Mouse (Mus musculus): ENCODE results near the gene Olfr1424. TPM values are rescaled to one million over a fixed set of nuclear protein-coding genes. Genes with fewer than 3 reads are reported as not detected.
A peak's percentile ranks its signal among the peaks of the same experiment; 100 is the strongest.
"Not testable (repeated sequence)": the region's sequence is repeated elsewhere in the genome, so short reads cannot be mapped to it uniquely, and the experiment has no call there.

Gene Olfr1424
- not detected for total RNA-seq (2021)
- long read RNA-seq, experiment 1 = 0 reads
- long read RNA-seq, experiment 2 = 0 reads

DNA sequence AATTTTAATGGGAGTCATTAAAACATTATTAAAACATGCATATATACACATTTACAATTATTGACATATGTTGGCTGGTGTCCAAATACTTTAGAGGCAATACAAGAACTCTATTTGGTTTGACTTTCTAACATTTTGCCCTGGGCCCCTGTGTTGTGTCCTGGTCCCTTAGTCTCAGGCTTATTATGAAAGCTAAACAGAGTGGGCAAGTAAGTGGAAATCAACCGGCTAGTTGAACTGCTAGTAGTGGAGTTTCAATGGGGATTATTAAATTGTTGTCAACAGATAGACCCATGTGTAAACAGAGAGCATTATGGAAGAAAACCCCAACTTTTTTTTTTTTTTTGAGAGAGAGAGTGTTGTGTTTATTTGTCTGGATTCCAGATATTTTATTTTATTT, at the start of gene Olfr1424:
Gene Olfr1424, minus strand, starts transcription at position 101 of the 400 bp plus-strand sequence.
- DNase-seq (ENCODE audit: low spot score) = not testable (repeated sequence)

DNA sequence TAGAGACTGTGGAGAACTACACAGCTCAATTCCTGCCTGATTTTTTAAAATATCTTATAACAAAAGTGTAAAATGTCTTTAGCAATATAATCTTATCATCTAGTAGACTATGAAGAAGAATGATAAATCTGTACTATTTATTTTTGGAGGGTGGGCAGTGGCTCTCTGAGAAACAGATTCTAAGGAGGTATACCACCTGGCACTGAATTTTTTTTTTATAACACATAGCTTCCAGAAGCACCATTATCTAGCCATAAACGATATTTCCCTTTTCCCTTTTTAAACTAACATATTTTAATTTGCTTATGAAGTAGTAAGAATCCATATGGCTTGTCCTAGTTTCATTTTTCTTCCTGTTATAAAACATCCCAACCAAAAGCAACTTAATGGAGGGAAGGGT, 42.1 kb upstream of the Olfr1424 start:
- DNase-seq (ENCODE audit: low spot score) = no peak

DNA sequence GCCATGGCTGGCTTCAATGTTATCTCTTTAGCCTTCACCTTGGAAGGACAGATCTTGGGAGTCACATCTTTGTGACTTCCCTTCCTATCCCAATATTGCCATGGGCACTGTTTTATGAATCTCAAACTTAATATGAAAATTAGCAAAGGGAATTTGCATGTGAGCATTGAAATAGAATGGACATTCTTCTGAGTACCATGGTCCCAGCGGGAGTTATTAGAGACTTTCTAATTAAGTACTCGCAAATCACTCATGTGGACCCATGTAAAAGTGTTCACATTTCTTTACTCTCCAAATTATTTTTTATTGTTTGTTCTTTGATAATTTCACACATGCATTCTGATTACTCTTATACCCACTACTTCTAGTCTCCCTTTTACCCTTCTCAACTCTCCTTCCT, 40.8 kb upstream of the Olfr1424 start, which contains the start of gene Olfr1427:
Gene Olfr1427, minus strand, starts transcription at position 101 of the 400 bp plus-strand sequence.
- DNase-seq (ENCODE audit: low spot score) = no peak

DNA sequence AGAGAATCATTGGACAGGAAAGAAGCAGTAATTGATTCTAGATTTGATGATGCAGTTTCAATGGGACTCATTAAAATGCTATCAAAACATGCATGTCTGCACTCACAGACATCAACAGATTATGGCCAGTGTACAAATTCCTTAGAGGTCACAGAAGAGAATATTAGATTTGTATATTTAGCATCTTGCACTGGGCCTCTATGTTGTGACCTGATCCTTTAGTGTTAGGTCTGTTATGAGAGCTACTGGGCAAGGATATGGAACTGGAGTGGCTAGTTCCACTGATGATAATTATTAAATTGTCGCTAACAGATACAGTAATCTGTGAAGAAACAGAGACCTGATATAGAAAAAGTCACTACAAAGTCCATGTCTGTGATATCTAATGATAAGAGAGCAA, 29.4 kb upstream of the Olfr1424 start, which contains the start of gene Olfr1426:
Gene Olfr1426, minus strand, starts transcription at position 101 of the 400 bp plus-strand sequence.
- no peak for DNase-seq (ENCODE audit: low spot score)

DNA sequence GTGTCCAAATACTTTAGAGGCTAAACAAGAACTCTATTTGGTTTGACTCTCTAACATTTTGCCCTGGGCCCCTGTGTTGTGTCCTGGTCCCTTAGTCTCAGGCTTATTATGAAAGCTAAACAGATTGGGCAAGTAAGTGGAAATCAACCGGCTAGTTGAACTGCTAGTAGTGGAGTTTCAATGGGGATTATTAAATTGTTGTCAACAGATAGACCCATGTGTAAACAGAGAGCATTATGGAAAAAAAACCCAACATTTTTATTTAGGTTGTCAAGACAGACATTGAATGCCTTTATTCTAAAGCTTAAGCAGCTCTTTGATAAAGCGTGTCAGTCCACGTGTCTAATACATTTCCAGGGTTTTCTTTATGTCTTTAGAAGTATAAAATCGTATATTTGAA, 15.1 kb upstream of the Olfr1424 start, which contains the start of gene Olfr1425:
Gene Olfr1425, minus strand, starts transcription at position 101 of the 400 bp plus-strand sequence.
- DNase-seq (ENCODE audit: low spot score) = not testable (repeated sequence)

DNA sequence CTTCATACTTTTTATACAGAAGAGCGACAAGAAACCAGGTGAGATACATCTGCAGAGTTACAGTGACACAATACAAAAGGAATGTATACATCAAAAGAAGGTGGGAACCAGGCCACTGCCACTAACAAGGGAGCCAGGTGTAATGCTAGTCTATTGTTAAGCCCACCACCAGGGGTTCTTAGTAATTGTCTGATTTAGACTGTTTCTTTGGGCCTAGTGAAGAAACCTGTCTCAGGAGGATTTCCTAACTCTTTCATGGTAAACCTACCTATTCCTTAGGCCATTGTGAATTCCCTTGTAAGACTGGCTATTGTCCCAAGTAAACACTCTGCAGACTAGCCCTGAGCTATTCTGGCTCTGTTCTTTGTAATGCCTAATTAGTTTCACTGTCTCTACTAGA, 7.1 kb upstream of the Olfr1424 start:
- DNase-seq (ENCODE audit: low spot score) = not testable (repeated sequence)

DNA sequence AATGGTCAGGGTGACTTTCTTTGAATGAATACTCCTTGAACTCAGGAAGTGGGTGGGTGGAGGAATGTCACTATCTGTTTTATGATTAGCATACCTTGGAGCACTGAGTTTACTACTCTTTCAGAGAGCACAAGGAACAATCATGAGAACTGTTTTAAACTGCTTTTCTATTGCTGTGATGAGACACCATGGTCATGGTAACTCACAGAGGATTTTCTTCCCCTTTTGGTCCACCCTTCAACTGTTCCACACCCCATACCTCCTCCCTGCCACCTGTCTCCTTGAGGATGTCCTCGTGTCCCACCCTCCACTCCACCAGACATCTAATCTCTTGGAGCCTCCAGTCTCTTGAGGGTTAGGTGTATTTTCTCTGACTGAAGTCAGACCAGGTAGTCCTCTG, 5.3 kb upstream of the Olfr1424 start:
- DNase-seq (ENCODE audit: low spot score) = not testable (repeated sequence)

DNA sequence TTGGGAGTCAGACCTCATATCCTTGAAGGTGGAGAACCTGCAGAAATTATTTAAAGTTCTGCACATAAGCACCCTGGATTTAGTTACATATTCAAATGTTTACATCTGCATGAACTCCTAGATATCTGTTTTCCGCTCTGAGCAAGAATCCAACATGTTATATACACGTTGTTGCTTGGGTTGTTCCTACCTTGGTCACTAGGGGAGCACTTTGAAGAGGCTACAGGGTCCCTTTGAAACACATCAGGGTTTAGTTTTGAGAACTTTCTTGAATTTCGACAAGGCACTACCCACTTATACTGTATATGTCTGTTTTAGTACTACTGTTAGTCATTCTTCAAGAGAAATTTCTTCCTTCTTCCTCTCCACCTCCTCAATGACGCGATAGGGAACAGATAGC, 19.3 kb downstream of the Olfr1424 start:
- no peak for DNase-seq (ENCODE audit: low spot score)

DNA sequence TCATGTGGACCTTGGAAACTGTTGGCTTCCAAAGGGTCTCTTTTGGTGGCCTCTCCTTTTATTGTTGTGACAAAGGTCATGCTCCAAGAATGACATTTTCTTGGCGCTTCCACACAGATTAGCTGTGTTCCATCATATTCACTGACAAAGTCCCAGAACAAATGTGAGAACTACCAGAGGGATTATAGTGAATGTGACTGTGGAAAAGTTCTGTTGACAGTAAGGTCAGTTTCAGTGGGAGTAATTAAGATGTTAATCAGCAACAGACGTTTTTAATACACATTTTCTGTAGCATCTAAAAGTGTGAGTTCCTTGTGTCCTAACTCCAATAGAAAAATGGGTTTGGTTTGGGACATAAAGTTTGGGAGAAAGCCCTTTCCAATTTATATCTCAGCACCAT, 21.3 kb downstream of the Olfr1424 start, which contains the start of gene Olfr1423:
Gene Olfr1423, minus strand, starts transcription at position 101 of the 400 bp plus-strand sequence.
- no peak for DNase-seq (ENCODE audit: low spot score)

DNA sequence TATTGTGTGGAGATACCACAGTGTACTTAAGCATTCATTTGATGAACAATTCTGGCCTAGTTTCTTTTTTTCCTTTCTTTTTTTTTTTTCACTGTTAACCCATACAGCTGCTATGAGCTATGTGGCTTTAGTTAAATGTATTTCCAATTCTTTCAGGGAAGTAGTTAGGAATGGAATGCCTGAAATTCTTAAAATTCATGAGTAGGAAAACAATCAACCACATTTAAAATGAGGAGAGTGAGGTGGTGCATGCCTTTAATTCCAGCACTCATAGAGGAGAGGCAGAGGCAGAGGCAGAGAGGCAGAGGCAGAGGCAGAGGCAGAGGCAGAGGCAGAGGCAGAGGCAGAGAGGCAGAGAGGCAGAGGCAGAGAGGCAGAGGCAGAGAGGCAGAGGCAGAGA, 24.8 kb downstream of the Olfr1424 start:
- no peak for DNase-seq (ENCODE audit: low spot score)

DNA sequence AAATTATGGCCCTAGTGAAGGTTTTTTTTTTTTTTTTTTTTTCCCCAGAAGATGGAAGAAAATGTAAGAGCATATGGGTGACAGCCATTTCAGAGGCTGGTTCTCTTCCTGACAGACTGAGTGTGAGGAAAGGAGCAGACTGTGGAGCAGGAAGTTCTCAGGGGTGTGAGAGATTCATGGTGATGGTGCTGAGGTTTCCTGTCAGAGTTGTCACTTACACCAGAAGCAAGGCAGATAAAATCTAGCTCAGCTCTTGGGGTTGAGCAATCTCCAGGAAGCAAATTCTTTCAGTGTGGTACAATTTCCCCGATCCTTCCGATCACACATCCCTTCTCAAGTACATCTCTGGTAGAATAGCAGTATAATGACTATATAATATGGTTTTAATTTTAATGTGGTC, 35.9 kb downstream of the Olfr1424 start:
- DNase-seq (ENCODE audit: low spot score) = no peak

DNA sequence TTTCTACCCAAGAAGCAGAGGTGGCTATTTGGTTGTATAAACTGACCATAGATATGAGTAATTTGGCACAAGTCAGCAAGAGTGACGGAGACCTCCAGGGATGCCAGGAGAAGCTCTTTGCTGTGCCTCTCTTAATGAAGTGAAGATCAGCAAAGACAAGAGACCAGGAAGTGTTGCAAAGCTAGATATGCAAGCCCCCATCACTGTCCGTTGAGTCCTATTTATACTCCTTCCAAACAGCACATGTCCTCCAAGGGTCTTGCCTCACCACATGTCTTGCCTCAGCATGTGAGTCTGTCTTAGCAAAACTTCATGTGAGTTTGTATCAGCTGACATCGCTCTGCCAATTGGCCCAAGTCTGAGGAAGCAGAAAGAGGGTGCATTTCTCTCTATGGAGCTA, 37.1 kb downstream of the Olfr1424 start:
- no peak for DNase-seq (ENCODE audit: low spot score)

DNA sequence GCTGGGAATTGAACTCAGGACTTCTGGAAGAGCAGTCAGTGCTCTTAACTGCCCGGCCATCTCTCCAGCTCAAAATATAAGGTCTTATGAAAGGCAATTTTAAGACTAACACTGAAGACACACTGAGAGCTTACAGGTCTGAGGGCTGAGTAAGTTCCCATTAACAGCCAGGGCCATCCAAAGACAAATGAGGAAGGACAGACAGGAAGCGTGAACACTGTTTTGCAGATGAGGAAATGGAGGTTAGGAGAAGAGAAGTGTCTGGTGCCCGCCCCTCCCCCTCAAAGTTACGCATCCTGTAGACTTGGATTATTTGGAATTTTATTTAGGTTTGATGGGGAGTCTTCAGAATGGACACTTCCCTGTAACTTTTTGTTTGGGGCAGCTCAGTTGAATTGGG, 38.3 kb downstream of the Olfr1424 start:
- DNase-seq (ENCODE audit: low spot score) = no peak

DNA sequence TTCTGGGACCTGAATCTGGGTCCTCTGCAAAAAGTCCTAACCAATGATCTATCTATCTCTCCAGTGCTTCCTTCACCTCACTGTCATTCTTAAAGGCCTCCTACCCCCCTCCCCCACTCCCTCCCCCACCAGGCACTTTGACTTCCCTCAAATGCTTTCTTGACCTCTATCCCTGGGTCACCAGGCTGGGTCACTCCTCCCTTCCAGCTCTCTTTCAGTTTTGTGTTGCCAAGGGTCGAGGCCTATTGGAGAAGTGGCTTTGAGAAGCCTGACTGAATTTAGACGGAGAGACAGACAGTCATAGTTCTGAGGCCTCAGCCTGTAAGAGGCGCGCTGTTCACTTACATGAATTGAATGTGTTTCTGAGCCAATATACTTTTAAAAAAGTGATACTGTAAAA, 46.3 kb downstream of the Olfr1424 start:
- DNase-seq (ENCODE audit: low spot score) = no peak

DNA sequence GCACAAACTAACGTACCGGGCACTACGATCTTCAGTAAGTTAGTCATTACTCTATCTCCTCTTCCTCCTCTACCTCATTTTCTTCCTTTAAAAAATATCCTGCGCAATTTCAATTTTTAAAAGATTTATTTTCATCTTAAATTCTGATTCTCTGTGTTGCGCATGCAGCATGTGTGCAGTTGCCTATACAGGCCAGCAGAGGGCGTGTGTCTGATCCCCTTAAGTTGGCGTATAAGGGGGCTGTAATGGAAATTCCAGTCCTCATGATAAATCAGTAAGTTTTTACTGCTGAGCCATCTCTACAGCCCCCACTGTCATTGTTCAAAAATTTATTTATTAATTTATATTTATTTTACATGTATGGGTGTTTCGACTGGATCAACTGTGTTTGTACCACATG, 46.8 kb downstream of the Olfr1424 start:
- no peak for DNase-seq (ENCODE audit: low spot score)

DNA sequence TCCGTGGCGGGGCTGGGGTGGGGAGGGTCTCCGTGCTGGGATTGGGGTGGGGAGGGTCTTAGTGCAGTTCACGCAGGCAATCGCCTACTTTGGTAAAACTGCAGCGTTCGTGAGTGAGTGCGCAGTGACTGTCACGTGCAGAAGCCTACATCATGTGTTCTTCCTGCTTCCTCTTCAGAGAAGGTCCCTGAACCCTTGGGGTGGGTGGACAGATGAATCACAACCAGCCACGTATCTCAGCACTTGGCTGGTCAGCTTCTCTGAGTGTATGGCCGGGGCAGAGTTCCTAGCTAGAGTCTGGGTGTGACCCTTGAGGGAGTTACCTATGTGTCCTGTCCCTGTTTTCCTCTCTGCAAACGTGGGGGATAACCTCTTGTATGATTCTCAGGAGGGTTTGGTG, 49.3 kb downstream of the Olfr1424 start:
- peak; percentile 56 for DNase-seq (ENCODE audit: low spot score)

DNA sequence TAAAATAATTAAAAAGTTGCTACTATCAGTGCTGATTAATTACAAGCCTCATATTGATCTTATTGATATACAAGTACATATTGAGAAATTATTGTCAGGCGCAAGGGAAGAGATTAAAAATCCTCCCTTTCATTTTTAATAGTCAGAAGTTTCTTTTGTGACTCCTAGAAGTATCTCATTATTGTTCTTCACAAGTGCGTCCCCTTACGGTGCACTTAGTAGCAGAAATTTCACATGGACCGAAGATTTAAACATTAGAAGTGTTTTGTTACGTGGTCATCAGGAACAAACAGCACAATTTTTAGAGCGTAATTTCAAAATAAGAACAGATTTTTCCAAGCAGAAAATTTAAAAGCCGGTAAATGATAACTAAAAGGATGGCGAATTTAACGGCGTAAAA, 49.9 kb downstream of the Olfr1424 start:
- no peak for DNase-seq (ENCODE audit: low spot score)

DNA sequence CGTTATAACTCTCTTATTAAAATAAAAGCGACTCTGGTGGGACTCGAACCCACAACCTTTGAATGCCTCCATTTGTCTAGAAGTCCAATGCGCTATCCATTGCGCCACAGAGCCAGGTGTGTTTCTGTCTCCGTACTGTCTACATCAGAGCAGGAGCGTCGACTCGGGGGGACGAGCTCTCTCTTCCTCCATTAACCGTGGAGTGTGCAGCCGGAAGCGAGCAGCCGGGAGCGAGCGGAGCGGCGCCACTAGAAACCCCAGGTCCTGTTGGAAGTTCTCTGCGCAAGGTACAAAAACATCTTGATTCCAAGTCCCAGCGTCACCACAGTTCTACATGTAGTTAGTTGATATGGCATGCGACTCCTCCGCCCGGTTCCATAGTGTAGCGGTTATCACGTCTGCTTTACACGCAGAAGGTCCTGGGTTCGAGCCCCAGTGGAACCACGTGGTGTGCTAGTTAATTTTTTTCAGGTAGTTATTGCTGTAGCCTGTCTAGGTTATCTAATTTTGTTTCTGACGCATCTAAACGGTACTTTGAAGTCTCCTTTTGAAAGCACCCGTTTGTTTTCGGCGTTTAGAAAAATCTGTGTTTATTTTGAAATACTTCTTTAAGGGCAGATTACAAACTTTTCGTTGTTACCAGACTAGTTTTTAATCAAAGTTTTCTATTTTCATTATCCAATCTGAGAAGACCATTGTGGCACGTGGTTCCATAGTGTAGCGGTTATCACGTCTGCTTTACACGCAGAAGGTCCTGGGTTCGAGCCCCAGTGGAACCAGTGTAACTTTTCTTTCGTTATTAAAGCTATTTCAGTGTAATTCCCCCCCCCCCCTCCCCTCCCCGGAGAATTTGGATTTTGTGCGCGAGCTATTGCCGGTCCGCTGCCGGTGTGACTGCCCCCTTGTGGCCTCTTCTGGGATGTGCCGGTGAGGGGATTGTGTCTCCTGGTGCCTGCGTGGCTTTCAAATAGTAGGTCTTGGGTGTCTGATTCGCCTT, 50.6 kb downstream of the Olfr1424 start:
- peak; percentile 93 for DNase-seq (ENCODE audit: low spot score)

DNA sequence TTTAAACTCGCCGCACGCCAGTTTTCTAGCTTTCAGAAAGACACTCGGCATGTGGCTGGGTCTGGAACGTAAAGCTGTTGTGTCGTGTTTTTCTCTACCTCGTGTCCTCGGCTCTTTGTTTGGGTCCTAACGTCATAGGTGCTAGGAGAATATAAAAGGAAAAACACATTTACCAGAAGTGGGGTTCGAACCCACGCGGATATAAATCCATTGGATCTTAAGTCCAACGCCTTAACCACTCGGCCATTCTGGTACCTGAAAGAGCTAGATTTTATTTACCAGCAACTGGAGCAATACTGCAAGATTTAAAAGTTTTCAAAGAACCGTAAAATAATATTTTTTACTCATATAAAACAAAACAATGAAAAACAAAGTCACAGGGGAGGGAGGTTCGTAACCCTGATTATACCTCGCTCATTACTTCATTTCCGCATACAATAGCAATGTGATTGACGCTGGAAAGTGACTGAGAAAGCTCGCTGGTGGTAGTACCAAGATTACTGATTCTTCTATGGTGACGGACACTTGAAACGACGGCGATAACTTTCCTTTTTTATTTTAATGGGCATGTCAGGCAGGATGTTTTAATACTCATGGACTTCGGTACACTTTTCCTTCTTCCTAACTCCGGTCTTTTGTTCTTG, 51.4 kb downstream of the Olfr1424 start:
- DNase-seq (ENCODE audit: low spot score) = peak; percentile 79

DNA sequence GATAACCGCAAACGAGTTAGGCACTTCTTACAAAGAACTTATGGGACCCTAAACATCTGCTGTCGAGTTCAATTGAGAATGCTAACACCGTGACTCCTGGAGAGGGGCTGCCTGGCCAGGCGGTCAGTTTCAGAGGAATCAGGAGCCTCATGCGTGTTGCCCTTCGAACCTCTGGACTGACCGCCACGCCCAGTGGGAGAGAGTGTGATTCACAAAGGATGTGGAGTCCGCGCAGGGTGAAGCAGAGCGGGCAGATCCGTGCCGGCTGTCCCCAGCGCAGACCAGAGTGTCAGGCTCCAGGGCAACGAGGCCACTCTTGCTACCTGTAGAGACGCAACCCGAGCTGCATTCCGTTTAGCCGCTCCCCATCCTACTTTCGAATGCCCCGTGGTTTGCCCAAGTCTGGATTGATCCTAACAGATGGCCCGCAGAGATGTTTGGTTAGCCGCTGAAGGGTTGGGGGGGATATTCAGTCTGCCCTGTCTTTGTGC, 52.2 kb downstream of the Olfr1424 start:
- peak; percentile 63 for DNase-seq (ENCODE audit: low spot score)

DNA sequence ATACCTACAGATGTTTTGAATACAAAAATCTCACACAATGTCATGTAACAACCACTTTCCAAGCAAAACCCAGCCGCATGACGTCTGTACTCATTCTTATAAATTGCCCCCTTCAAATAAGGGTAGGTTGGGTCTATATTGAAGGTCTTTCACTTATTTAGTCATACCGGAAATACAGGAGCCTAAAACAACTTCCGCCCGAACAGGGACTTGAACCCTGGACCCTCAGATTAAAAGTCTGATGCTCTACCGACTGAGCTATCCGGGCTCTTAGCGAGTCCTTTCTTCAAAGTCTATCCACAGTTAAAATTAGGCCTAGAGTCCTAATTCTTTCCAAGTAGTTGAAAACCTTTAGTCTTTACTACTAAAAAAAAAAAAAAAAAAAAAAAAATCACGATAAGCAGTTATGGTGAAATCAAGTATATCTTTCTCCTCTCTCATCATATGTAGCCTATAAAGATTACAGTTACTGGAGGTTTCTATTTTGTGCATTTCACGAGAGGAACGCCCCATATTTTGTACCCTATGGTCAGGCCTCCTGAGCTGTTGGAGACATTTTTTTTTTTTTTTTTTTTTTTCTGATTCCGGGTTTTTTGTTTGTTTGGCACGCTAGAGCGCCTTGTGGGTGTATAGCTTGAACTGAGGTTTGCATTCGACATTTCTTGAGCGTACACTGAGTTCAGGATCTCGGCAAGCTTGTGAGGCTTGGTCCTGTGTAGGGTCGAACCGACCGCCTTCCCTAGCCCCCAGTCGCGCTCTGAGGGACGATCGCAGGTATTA, 52.8 kb downstream of the Olfr1424 start:
- DNase-seq (ENCODE audit: low spot score) = peak; percentile 82
